Mouse (Mus musculus) midbrain, embryonic 14.5 days (tissue): ENCODE results near the gene Fam43a. TPM values are rescaled to one million over a fixed set of nuclear protein-coding genes. Genes with fewer than 3 reads are reported as not detected.

Source experiments
- ATAC-seq: fragments of 200-750 bp; cut with Nextera tagmentation; 2 replicates; pipeline ENCODE4 v1.8.0; 2017; ENCODE audit warnings: moderate number of reproducible peaks, moderate library complexity; ENCODE audit not compliant: low FRiP score, low TSS enrichment
- DNase-seq: peaks from one replicate; pipeline ENCODE4 v3.0.0-alpha.2; 2015
- H3K27ac ChIP-seq: fragments of 300-500 bp; sonication (generic); replicated peaks from 2 replicates; pipeline ENCODE4 v1.5.1; 2014; ENCODE audit warnings: mild to moderate bottlenecking, low read depth, low read length, moderate library complexity
- H3K27me3 ChIP-seq: fragments of 300-500 bp; sonication (generic); 2 replicates; pipeline ENCODE4 v1.6.1; 2014; ENCODE audit warnings: low read length, control low read depth, mixed read lengths; ENCODE audit not compliant: control insufficient read depth, insufficient read depth
- H3K36me3 ChIP-seq: fragments of 300-500 bp; sonication (generic); 2 replicates; pipeline ENCODE4 v1.6.1; 2014; ENCODE audit warnings: low read length, control low read depth; ENCODE audit not compliant: control insufficient read depth, insufficient read depth
- H3K4me1 ChIP-seq: fragments of 300-500 bp; sonication (generic); 2 replicates; pipeline ENCODE4 v1.6.1; 2014; ENCODE audit warnings: mild to moderate bottlenecking, antibody characterized with exemption, low read length, control low read depth; ENCODE audit not compliant: control insufficient read depth, insufficient read depth
- H3K4me2 ChIP-seq: fragments of 300-500 bp; sonication (generic); 2 replicates; pipeline ENCODE4 v1.6.1; 2014; ENCODE audit warnings: mild to moderate bottlenecking, low read length, moderate library complexity
- H3K4me3 ChIP-seq: fragments of 300-500 bp; sonication (generic); replicated peaks from 2 replicates; pipeline ENCODE4 v1.5.1; 2014; ENCODE audit warnings: low read depth, low read length
- H3K9ac ChIP-seq: fragments of 300-500 bp; sonication (generic); replicated peaks from 2 replicates; pipeline ENCODE4 v1.6.1; 2014; ENCODE audit warnings: mild to moderate bottlenecking, low read length, moderate library complexity
- H3K9me3 ChIP-seq: fragments of 300-500 bp; sonication (generic); 2 replicates; pipeline ENCODE4 v1.6.1; 2016; ENCODE audit warnings: low read length, control low read depth, mixed read lengths; ENCODE audit not compliant: control insufficient read depth
- WGBS: fragments of 180-500 bp; shearing (Covaris S2); extraction: QIAGEN DNeasy Blood & Tissue Kit; methylation state at CpG from one replicate; pipeline ENCODE4 v1.1.7; 2014; 5-methylcytosine and 5-hydroxymethylcytosine counted together
- polyA plus RNA-seq: library from polyadenylated mRNA; unstranded; fragments of >200 nt; fragmentation: Nextera tagmentation; extraction: Ambion mirVana; gene quantifications from 2 replicates; pipeline ENCODE4 v1.2.1, GENCODE M21; 2014

Gene Fam43a
- polyA plus RNA-seq, 1 experiment from 2014 or later: 5.9 TPM

- no peak for DNase-seq
- ATAC-seq: no peak
- no peaks in the 10 kb centered on the region for H3K4me1 ChIP-seq
- 55% methylated on average over 8 of the region's 8 CpGs for WGBS
- no peak overlapping the region for H3K4me3 ChIP-seq
- H3K36me3 ChIP-seq: no peaks in the 10 kb centered on the region
- H3K4me2 ChIP-seq: no peak overlapping the region
- no peaks in the 10 kb centered on the region for H3K27me3 ChIP-seq
- no peak overlapping the region for H3K27ac ChIP-seq
- no peaks in the 10 kb centered on the region for H3K9me3 ChIP-seq
- no peak overlapping the region for H3K9ac ChIP-seq
Measured at GRCm38 (mm10) chr16:30633906-30634746, 34.6 kb downstream of the Fam43a start.

- Histone ChIP-seq H3K36me3 (no peaks in the 10 kb centered on the region), H3K4me3 (no peak overlapping the region), H3K27ac (no peak overlapping the region), H3K4me1 (no peaks in the 10 kb centered on the region), H3K4me2 (no peak overlapping the region), H3K9ac (no peak overlapping the region), H3K27me3 (no peaks in the 10 kb centered on the region), H3K9me3 (peaks cover 2% of the 10 kb centered on the region; the same call in 1 of the 2 replicates)
- ATAC-seq: no peak
- no peak for DNase-seq
- WGBS: 93% methylated on average over 14 of the region's 14 CpGs
Measured at GRCm38 (mm10) chr16:30638586-30638985, 39.1 kb downstream of the Fam43a start.

GRCm38 (mm10) chr16:30640591-30640990, 41.1 kb downstream of the Fam43a start:
- H3K27ac ChIP-seq: no peak overlapping the region
- no peaks in the 10 kb centered on the region for H3K27me3 ChIP-seq
- no peaks in the 10 kb centered on the region for H3K4me1 ChIP-seq
- H3K4me3 ChIP-seq: no peak overlapping the region
- 7% methylated on average over 2 of the region's 2 CpGs for WGBS
- ATAC-seq (no peak), DNase-seq (no peak)
- H3K9me3 ChIP-seq: peaks cover 2% of the 10 kb centered on the region; the same call in 1 of the 2 replicates
- H3K4me2 ChIP-seq: no peak overlapping the region
- H3K9ac ChIP-seq: no peak overlapping the region
- no peaks in the 10 kb centered on the region for H3K36me3 ChIP-seq

- no peak for ATAC-seq
- H3K4me1 ChIP-seq: no peaks in the 10 kb centered on the region
- WGBS: 11% methylated on average over 4 of the region's 4 CpGs
- no peak for DNase-seq
- no peak overlapping the region for H3K4me2 ChIP-seq
- no peak overlapping the region for H3K9ac ChIP-seq
- no peak overlapping the region for H3K4me3 ChIP-seq
- H3K9me3 ChIP-seq: peaks cover 2% of the 10 kb centered on the region; the same call in 1 of the 2 replicates
- no peaks in the 10 kb centered on the region for H3K27me3 ChIP-seq
- no peak overlapping the region for H3K27ac ChIP-seq
- no peaks in the 10 kb centered on the region for H3K36me3 ChIP-seq
Measured at GRCm38 (mm10) chr16:30641408-30641807, 41.9 kb downstream of the Fam43a start.

GRCm38 (mm10) chr16:30642229-30642628, 42.7 kb downstream of the Fam43a start:
- ATAC-seq (no peak), DNase-seq (no peak)
- WGBS: 83% methylated on average over 3 of the region's 3 CpGs
- no peaks in the 10 kb centered on the region for H3K27me3 ChIP-seq
- H3K9me3 ChIP-seq: peaks cover 2% of the 10 kb centered on the region; the same call in 1 of the 2 replicates
- no peak overlapping the region for H3K27ac ChIP-seq
- no peaks in the 10 kb centered on the region for H3K36me3 ChIP-seq
- H3K9ac ChIP-seq: no peak overlapping the region
- H3K4me1 ChIP-seq: no peaks in the 10 kb centered on the region
- H3K4me3 ChIP-seq: no peak overlapping the region
- H3K4me2 ChIP-seq: no peak overlapping the region

- Histone ChIP-seq H3K4me2 (no peak overlapping the region), H3K9me3 (peaks cover 2% of the 10 kb centered on the region; the same call in 1 of the 2 replicates), H3K36me3 (no peaks in the 10 kb centered on the region), H3K9ac (no peak overlapping the region), H3K4me3 (no peak overlapping the region), H3K4me1 (no peaks in the 10 kb centered on the region), H3K27me3 (no peaks in the 10 kb centered on the region), H3K27ac (no peak overlapping the region)
- WGBS: 98% methylated on average over 4 of the region's 4 CpGs
- no peak for ATAC-seq
- no peak for DNase-seq
Measured at GRCm38 (mm10) chr16:30644981-30645380, 45.5 kb downstream of the Fam43a start.

GRCm38 (mm10) chr16:30645841-30646558, 46.5 kb downstream of the Fam43a start:
- no peak overlapping the region for H3K9ac ChIP-seq
- no peaks in the 10 kb centered on the region for H3K36me3 ChIP-seq
- peaks cover 2% of the 10 kb centered on the region; the same call in 1 of the 2 replicates for H3K9me3 ChIP-seq
- no peak overlapping the region for H3K4me3 ChIP-seq
- ATAC-seq (no peak), DNase-seq (no peak)
- H3K27ac ChIP-seq: no peak overlapping the region
- no peaks in the 10 kb centered on the region for H3K27me3 ChIP-seq
- 29% methylated on average over 9 of the region's 9 CpGs for WGBS
- H3K4me2 ChIP-seq: no peak overlapping the region
- H3K4me1 ChIP-seq: no peaks in the 10 kb centered on the region

- ATAC-seq: no peak
- Histone ChIP-seq H3K9ac (no peak overlapping the region), H3K36me3 (no peaks in the 10 kb centered on the region), H3K4me3 (no peak overlapping the region), H3K4me1 (no peaks in the 10 kb centered on the region), H3K27ac (no peak overlapping the region), H3K4me2 (no peak overlapping the region), H3K9me3 (peaks cover 2% of the 10 kb centered on the region; the same call in 1 of the 2 replicates), H3K27me3 (no peaks in the 10 kb centered on the region)
- DNase-seq: no peak
- WGBS: 80% methylated on average over 3 of the region's 3 CpGs
Measured at GRCm38 (mm10) chr16:30646856-30647255, 47.3 kb downstream of the Fam43a start.
